Mouse (Mus musculus) retina, postnatal 7 days (tissue): ENCODE results near the gene Nipa2.

Experiments
- DNase-seq: peaks from one replicate; pipeline ENCODE4 v3.0.0-alpha.2; 2012; ENCODE audit warnings: low read depth, low spot score

Gene Nipa2

GRCm38 (mm10) chr7:55962004-55962908, at the start of gene Nipa2:
Gene Nipa2, minus strand, starts transcription at chr7:55962476.
- DNase-seq, result peak; percentile 87

DNA sequence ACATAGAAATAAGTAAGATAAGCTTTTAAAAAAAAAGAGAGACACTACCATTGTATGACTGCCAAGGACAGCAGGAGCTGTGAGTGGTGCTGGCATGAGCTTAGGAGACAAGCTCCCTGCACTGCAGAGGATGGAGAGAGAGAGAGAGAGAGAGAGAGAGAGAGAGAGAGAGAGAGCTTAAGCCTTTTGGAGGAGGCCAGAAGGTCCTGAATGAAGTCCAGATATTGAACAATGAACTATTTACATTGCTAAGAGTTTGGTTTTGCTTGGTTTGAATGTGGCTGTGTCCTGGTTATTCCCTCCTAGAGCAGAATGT, 48.7 kb upstream of the Nipa2 start:
- no peak for DNase-seq

DNA sequence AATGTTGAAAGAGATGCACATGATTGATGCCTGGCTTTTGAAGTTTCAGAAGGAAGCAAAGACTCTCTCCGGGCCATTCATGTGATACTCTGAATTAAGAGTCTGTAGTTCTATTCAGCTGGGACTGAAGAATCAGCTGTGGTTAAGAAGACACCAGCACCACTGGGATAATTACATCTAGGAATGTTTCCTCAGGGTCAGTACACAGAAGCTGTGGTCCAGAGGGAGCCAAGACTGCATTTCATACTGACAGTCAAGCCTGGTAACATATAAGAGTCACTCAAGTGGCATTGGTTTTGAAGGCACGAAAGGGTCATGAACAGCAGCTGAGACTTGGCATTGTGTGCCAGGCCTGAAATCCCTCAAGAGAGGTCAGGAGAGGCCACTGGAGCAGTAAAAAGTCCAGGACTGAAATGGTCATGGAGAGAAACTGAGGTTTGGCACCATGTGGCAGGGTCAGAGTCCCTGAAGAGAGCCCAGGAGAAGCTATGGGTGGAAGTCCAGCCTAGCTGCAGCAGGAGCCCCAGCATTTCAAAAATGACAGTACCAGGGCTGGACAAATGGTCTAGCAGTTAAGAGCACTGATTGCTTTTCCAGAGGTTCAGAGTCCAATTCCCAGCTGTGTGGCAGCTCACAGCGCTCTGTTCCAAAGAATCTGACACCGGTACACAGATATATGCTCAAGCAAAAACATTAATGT, 48.2 kb upstream of the Nipa2 start:
- DNase-seq, result no peak

- DNase-seq, result no peak
Observed at GRCm38 (mm10) chr7:55998997-55999396, 36.7 kb upstream of the Nipa2 start.

- DNase-seq, result no peak
Observed at GRCm38 (mm10) chr7:55995013-55995412, 32.7 kb upstream of the Nipa2 start.

- DNase-seq, result no peak
Observed at GRCm38 (mm10) chr7:55991858-55992257, 29.6 kb upstream of the Nipa2 start.

DNA sequence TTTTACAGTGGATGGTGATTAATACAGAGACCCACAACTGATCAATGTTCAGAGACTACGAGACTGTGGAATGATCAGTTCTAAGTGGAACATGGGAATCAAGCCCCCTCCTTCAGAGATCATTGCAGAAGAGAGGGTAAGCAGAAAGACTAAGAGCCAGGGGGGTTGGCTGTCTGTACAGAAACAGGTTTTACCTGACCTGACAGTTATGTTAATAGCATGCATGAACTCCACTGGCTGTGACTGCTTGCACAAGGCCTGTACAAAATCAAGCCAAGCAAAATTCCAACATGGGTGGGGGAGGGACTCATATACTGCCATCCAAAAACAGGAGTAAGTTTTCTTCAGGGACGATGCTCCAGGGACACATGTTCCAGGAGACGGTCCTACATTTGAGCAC, 28.9 kb upstream of the Nipa2 start:
- DNase-seq, result no peak

DNA sequence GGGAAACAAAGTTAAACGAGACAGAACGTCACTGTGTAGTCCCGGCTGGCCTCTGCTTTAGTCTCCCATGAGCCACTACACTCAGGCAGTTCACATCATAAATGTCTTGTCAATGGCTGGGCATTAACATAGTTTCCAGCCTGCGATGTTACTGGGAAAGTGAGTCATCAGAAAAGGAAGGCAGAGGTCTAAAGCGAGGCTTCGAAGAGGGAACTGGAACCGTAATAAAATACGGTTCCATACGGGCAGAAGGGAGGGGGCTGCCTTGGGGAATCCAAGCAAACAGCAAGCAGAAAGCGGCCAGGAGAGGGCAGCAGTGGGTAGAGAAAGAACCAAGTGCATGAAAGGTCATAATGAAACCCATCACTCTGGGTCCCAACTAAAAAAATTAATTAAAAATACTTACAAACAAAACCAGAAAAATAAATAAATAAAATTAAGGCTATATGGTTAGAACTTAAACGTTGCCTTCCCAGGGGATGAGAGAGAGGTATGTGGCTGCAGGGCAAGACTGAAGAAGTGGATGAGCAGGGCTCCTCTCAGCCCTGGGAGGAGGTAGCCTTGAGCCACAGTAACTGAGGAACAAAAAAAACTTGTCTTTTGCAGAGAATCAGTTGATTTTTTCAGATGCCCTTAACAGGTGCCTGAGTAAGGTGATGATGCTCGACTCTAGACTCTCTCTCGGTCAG, 24.4 kb upstream of the Nipa2 start:
- DNase-seq, result peak; percentile 43

- DNase-seq, result no peak
Observed at GRCm38 (mm10) chr7:55984754-55985153, 22.5 kb upstream of the Nipa2 start.

GRCm38 (mm10) chr7:55983107-55983506, 20.8 kb upstream of the Nipa2 start:
- DNase-seq, result no peak

GRCm38 (mm10) chr7:55982010-55982700, 19.9 kb upstream of the Nipa2 start:
- no peak for DNase-seq

- DNase-seq, result no peak
Observed at GRCm38 (mm10) chr7:55981511-55981910, 19.2 kb upstream of the Nipa2 start.

- DNase-seq, result no peak
Observed at GRCm38 (mm10) chr7:55974429-55974828, 12.2 kb upstream of the Nipa2 start.

DNA sequence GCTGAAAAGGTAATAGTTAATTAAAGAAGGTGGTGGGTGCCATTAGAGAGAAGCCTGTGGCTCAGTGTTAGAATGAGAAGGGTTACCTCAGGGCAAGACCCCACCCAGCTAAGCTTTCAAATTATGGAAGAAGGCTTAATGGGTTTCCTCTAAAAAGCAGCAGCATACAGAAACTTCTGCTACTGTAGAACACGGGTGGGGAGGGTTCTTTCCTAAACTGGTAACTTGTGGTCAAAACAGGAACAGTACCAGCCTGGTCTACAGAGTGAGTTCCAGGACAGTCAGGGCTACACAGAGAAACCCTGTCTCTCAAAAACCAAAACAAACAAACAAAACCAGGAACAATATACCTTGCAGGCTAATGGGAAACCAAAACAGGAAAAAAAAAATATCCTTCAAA, 7.1 kb upstream of the Nipa2 start:
- no peak for DNase-seq

- no peak for DNase-seq
Observed at GRCm38 (mm10) chr7:55968258-55968901, 6.1 kb upstream of the Nipa2 start.

DNA sequence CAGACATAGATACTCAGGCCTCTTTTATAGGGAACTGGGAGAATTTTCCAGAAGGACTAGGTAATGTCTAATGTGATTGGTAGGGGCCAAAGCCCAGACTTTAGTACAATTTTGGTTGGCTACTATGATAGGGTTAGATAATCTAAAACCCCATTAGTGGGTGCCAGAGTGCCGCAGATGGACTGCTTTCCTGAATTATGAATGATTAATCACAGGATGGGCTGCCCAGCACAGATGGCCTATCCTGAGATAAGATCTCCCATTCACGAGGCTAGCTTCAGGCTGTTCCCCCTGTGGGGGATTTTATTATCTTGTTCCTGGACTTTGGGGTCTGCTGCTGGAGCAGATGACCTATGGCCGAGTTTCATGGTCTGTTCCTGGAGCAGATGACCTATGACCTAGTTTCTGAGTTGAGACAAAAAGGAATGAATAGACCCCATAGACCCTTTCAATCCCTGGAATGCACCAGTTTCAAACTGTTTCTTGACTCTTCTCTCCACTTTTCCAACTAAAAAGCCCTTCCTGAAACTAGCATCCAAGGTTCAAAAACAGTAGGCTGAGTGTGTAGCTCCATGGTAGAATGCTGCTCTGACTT, 4.7 kb upstream of the Nipa2 start:
- DNase-seq, result no peak

GRCm38 (mm10) chr7:55960506-55960905, 1.8 kb downstream of the Nipa2 start:
- DNase-seq, result no peak

DNA sequence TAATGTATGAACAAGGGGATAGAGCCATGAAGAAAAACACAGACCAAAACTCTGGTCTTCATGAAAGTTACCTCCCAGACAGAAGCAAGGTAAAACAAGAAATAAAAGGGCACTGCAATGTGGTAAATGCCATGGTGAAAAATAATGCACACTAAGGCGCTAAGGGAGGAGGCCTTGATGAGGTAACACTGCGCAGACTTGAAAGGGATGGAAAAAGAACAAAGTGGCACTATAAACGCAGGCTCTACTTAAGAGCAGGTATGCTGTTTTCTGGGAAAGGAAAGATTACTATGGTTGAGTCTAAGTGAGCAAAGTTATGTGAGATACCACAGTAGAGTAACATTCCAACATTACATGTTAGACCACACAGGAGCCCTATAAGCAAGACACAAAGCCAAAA, 2.5 kb downstream of the Nipa2 start:
- DNase-seq, result no peak

DNA sequence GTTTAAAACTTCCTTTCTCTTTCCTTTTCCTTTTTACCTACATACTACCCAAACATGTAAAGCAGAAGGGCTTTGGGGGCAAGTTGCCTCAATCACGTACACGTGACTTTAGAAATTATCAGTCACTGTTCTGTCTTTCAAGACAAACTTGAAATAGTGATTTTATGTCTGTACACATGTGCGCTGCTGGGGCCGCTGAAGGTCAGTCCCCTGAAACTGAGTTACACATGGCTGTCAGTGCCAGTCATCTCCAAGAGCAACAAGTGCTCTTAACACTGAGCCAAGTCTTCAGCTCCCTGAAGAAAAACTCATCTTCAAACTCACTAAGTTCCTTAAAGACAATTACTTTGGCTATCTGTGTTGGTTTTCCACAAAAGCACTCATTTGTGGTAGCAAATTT, 4.4 kb downstream of the Nipa2 start:
- no peak for DNase-seq

- DNase-seq, result no peak
Observed at GRCm38 (mm10) chr7:55957178-55957577, 5.1 kb downstream of the Nipa2 start.

GRCm38 (mm10) chr7:55956054-55956453, 6.2 kb downstream of the Nipa2 start:
- no peak for DNase-seq
